Mouse (Mus musculus): Measurements from ENCODE around the gene Rpf1.

- TF ChIP-seq CTCF (IDR thresholded peaks at IDR 0.05; ENCODE audit: low read depth, low read length) (no peak), GATA1 (IDR thresholded peaks at IDR 0.05; ENCODE audit: borderline replicate concordance, low read length) (no peak), TAL1 (conservative IDR thresholded peaks at IDR 0.05; ENCODE audit: low read depth, low read length) (no peak), POLR2AphosphoS5 (IDR thresholded peaks at IDR 0.05; ENCODE audit: insufficient replicate concordance, low read depth, low read length) (no peak), GATA2 (IDR thresholded peaks at IDR 0.05; ENCODE audit: borderline replicate concordance, low read depth, low read length) (no peak)
Observed at GRCm38 (mm10) chr3:146528335-146528734, 7.1 kb upstream of the Rpf1 start.

Data from G1E (cell line).